Comparison of ENCODE assay signal across 8 mouse cellular contexts in the genomic region with DNA sequence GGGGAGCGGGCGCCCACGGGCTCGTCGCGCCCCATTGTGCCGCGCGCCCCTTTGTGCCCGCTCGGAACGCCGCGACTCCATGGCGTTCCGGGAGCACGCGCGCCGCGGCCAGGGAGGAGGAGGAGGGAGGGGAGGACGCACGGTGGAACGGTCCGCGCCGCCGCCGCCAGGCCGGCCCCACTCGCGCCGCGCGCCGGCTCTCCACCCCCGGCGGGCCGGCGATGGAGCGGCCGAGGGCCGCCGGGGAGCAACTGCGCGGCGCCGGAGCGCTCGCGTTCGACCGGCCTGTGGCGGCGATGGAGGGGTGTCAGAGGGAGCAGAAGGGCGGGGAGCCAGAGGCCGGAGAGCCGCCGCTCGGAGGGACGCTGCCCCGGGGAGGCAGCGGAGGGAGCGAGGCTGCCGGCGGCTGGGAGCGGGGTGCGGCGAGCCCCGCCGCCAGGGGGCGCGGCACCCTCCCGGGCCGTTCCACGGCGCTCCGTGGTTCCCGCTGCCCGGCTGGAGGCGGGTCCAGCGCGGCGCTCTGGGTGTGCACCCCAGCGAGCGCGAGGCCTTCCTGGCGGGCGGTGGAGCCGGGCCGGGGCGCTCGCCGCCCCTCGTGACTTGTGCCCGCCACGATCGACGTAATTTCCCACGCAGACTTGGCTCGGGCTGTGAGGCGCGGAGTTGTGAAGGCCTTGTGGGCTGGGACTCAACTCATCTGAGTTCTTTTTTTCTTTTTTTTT. TPM values are rescaled to one million over a fixed set of nuclear protein-coding genes. Genes with fewer than 3 reads are reported as not detected.
A peak's percentile ranks its signal among the peaks of the same experiment; 100 is the strongest.
DNase-seq lines count a peak whose midpoint lies in the region; ATAC-seq and TF ChIP-seq lines count a peak whose summit lies in the region.

No protein-coding gene starts in this region.

- no peak for TF ChIP-seq EP300 in ES-Bruce4 (IDR thresholded peaks at IDR 0.05; ENCODE audit: insufficient read depth, low read depth, low read length)

- H3K27ac ChIP-seq in ES-Bruce4 (ENCODE audit: insufficient read depth, low read length) = peak overlapping the region; percentile 72
- H3K27ac ChIP-seq in forebrain, embryonic 13.5 days = peak overlapping the region; percentile 98
- peak overlapping the region; percentile 90 for H3K27ac ChIP-seq in layer of hippocampus, adult 2 months
- H3K27ac ChIP-seq in lung, embryonic 14.5 days (ENCODE audit: low read depth) = peak overlapping the region; percentile 98

- peak; percentile 40 for TF ChIP-seq CTCF in ES-Bruce4 (IDR thresholded peaks at IDR 0.05; ENCODE audit: low read depth, low read length)
- TF ChIP-seq CTCF in layer of hippocampus, adult 2 months (conservative IDR thresholded peaks at IDR 0.05) = peak; percentile 80
- TF ChIP-seq CTCF in lung, embryonic 14.5 days (IDR thresholded peaks at IDR 0.05; ENCODE audit: low read depth) = peak; percentile 15; the same call in 1 of the 2 replicates

- H3K27me3 ChIP-seq in ES-Bruce4 (ENCODE audit: control insufficient read depth, insufficient read depth, low read length, poor library complexity, severe bottlenecking) = no peaks in the 10 kb centered on the region
- H3K27me3 ChIP-seq in forebrain, embryonic 13.5 days = no peaks in the 10 kb centered on the region
- no peaks in the 10 kb centered on the region for H3K27me3 ChIP-seq in lung, embryonic 14.5 days (ENCODE audit: insufficient read depth, low read length)

- no peaks in the 10 kb centered on the region for H3K36me3 ChIP-seq in ES-Bruce4 (ENCODE audit: control insufficient read depth, insufficient read depth, low read length, poor library complexity, severe bottlenecking)
- H3K36me3 ChIP-seq in forebrain, embryonic 13.5 days (ENCODE audit: poor library complexity, severe bottlenecking) = no peaks in the 10 kb centered on the region
- H3K36me3 ChIP-seq in lung, embryonic 14.5 days (ENCODE audit: insufficient read depth) = no peaks in the 10 kb centered on the region

- ATAC-seq in cerebellum, adult (ENCODE audit: insufficient number of reproducible peaks, low FRiP score, low TSS enrichment) = peak; percentile 92
- ATAC-seq in forebrain, embryonic 13.5 days = peak; percentile 81
- peak; percentile 79 for ATAC-seq in lung, embryonic 14.5 days (ENCODE audit: insufficient read depth)
- peak; percentile 74 for ATAC-seq in neutrophil, adult 5-6 weeks (ENCODE audit: extremely low read depth, insufficient number of reproducible peaks, low FRiP score, poor library complexity, severe bottlenecking)

- TF ChIP-seq POLR2A in ES-Bruce4 (IDR thresholded peaks at IDR 0.05; ENCODE audit: insufficient read depth, low read length) = no peak

- DNase-seq in heart, postnatal 14 days = peak; percentile 93 to 96
- DNase-seq in layer of hippocampus, adult 2 months (ENCODE audit: low spot score in 2 of 2) = peak; percentile 63 to 81
- peak; percentile 95 for DNase-seq in lung, embryonic 14.5 days
- DNase-seq in thymus, adult 18-20 months = peak; percentile 72 to 78

- H3K4me3 ChIP-seq in ES-Bruce4 (ENCODE audit: low read depth, low read length) = peak overlapping the region; percentile 90
- peak overlapping the region; percentile 79 for H3K4me3 ChIP-seq in forebrain, embryonic 13.5 days
- peak overlapping the region; percentile 71 for H3K4me3 ChIP-seq in layer of hippocampus, adult 2 months
- peak overlapping the region; percentile 82 for H3K4me3 ChIP-seq in lung, embryonic 14.5 days (ENCODE audit: low read depth, low read length)

- intact Hi-C loops in heart, postnatal 14 days (cut with DNase I) = loop anchor here (1.0 to 10.0 kb wide), 2 partner anchors 61 to 265 kb away; a partner anchor contains a TSS

- under 1% methylated on average over 65 of the region's 103 CpGs for WGBS in forebrain, embryonic 13.5 days
- under 1% methylated on average over 53 of the region's 103 CpGs for WGBS in lung, embryonic 14.5 days

- no peaks in the 10 kb centered on the region for H3K9me3 ChIP-seq in ES-Bruce4 (replicated peaks; ENCODE audit: control insufficient read depth, insufficient read depth, low read length, poor library complexity, severe bottlenecking)
- no peaks in the 10 kb centered on the region for H3K9me3 ChIP-seq in forebrain, embryonic 13.5 days (replicated peaks)
- no peaks in the 10 kb centered on the region for H3K9me3 ChIP-seq in lung, embryonic 14.5 days (ENCODE audit: low read depth, low read length)

- peak overlapping the region; percentile 90 for H3K4me2 ChIP-seq in forebrain, embryonic 13.5 days
- H3K4me2 ChIP-seq in lung, embryonic 14.5 days = peak overlapping the region; percentile 91

- peak overlapping the region; percentile 100 for H3K9ac ChIP-seq in ES-Bruce4 (ENCODE audit: low read depth, poor library complexity, severe bottlenecking)
- peak overlapping the region; percentile 97 for H3K9ac ChIP-seq in forebrain, embryonic 13.5 days
- H3K9ac ChIP-seq in lung, embryonic 14.5 days = peak overlapping the region; percentile 97

- H3K4me1 ChIP-seq in ES-Bruce4 (ENCODE audit: control insufficient read depth, insufficient read depth, low read length) = peaks cover 6% of the 10 kb centered on the region
- peaks cover 50% of the 10 kb centered on the region for H3K4me1 ChIP-seq in forebrain, embryonic 13.5 days
- peaks cover 16% of the 10 kb centered on the region for H3K4me1 ChIP-seq in lung, embryonic 14.5 days (ENCODE audit: insufficient read depth)

RNA-seq across cellular contexts. Expression of a gene that starts 1.0 kb away (rescaled TPM):
- polyA plus RNA-seq in ES-Bruce4 (2011; ENCODE audit: insufficient read depth, insufficient read length, low read depth, missing spikeins) = 18.2 and 18.9 TPM in 2 replicates
- 3.8 and 5.0 TPM in 2 replicates for polyA plus RNA-seq in forebrain, embryonic 13.5 days (2015; fragmentation: Nextera tagmentation; extraction: Ambion mirVana)
- 1 to 10 TPM; 5.8 to 6.1 TPM for total RNA-seq in heart, postnatal 14 days (2021)
- total RNA-seq in layer of hippocampus, adult 2 months (2021) = 1 to 10 TPM; 5.2 to 6.2 TPM
- polyA plus RNA-seq in lung, embryonic 14.5 days (2014; fragmentation: Nextera tagmentation; extraction: Ambion mirVana) = 7.9 and 8.4 TPM in 2 replicates
- total RNA-seq in neutrophil, adult 5-6 weeks (2017) = 1.4 and 2.2 TPM in 2 replicates

RNA-seq across cellular contexts. Expression of a gene that starts 44.3 kb away (rescaled TPM):
- 28.5 and 40.0 TPM in 2 replicates for polyA plus RNA-seq in ES-Bruce4 (2011; ENCODE audit: insufficient read depth, insufficient read length, low read depth, missing spikeins)
- 19.4 and 23.4 TPM in 2 replicates for polyA plus RNA-seq in forebrain, embryonic 13.5 days (2015; fragmentation: Nextera tagmentation; extraction: Ambion mirVana)
- total RNA-seq in heart, postnatal 14 days (2021) = 10 to 100 TPM in 1 of 2 experiments, 1 to 10 TPM in 1; 8.9 to 13.0 TPM
- total RNA-seq in layer of hippocampus, adult 2 months (2021) = 10 to 100 TPM; 12.5 to 12.7 TPM
- 10.5 and 19.0 TPM in 2 replicates for polyA plus RNA-seq in lung, embryonic 14.5 days (2014; fragmentation: Nextera tagmentation; extraction: Ambion mirVana)
- total RNA-seq in neutrophil, adult 5-6 weeks (2017) = 1.4 TPM in 1 of 2 replicates, not detected in the other

Comparison
In these comparisons a context has a peak if more than half of its experiments do, and no peak if none do; other contexts are left out.
1. Peak in every context shown above with its lines: DNase-seq, ATAC-seq, H3K4me3 ChIP-seq and H3K27ac ChIP-seq.
2. CTCF ChIP-seq: peak in every context shown above with its lines; median percentile 80 in layer of hippocampus, adult 2 months; 40 in ES-Bruce4; 15 in lung, embryonic 14.5 days.